Mouse (Mus musculus) neural tube, postnatal 0 days (tissue): ENCODE results near the gene Jund. TPM values are rescaled to one million over a fixed set of nuclear protein-coding genes. Genes with fewer than 3 reads are reported as not detected.

Experiments
- polyA plus RNA-seq: library from polyadenylated mRNA; unstranded; fragments of >200 nt; fragmentation: Nextera tagmentation; extraction: Ambion mirVana; gene quantifications from 2 replicates; pipeline ENCODE4 v1.2.1, GENCODE M21; 2015

Jund gene
- 107 and 140 TPM in 2 replicates for polyA plus RNA-seq

DNA sequence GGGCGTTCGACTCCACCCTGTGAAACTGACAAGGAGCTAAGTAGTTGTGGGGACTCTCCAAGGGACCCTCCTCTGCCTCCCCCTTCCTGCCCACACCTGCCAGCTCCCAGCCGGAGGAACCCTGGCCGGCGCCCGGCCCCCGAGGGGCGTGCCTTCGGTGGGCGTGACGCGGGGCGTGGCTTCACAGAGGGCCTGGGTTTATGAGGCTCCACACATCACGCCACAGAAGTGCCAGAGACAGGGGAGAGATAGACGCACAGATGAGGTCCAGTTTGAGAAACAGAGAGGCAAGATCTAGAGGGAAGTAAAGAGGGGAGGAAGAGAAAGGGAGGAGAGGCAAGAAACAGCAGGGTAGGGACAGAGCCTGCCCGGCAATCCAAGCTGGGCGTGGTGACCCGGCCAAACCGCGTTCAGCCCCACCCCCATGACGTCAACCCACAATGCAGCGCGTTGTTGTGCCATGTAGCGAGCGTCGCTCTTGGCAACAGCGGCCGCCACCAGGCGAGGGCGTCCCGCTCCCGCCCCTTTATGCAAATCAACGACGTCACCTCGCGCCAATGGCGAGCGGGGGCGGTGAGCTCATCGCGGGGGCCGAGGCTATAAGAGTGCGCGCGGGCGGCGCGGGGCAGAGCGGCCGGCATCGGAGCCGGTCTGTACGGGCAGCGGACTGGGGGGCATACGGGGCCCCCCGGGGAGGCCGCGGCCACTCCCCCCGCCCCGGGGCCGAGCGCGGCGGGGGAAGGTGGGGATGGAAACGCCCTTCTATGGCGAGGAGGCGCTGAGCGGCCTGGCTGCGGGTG, at the start of gene Jund:
Gene Jund (plus strand): TSS at position 640 of the 800 bp plus-strand sequence.

DNA sequence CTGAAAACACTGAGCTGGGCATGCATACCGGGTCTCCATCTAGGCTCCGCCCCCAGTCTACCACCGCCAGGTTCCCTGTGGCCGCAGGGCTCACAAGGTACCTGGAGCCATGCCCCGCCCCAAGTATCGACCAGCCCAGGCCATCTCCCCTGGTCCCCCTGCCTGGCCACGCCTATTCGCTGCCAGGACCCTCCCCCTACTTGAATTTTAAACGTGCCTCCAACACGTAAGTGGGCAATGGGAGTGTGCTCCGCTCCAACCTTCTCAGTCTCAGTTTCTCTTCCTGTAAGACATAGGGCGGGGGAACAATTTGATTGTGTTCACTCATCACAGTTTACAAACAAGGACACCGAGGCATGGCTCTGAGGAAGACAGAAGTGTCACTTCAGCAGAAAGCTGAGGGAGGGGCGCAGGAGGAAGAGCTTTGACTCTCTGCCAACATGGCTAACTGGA, 38.5 kb upstream of the Jund start, which contains the start of gene Pgpep1:
Gene Pgpep1 (minus strand): TSS at position 116 of the 453 bp plus-strand sequence.

GRCm38 (mm10) chr8:70673079-70673856, 25.5 kb upstream of the Jund start, which contains the start of gene Lsm4:
Lsm4 (plus strand) TSS chr8:70673248.

DNA sequence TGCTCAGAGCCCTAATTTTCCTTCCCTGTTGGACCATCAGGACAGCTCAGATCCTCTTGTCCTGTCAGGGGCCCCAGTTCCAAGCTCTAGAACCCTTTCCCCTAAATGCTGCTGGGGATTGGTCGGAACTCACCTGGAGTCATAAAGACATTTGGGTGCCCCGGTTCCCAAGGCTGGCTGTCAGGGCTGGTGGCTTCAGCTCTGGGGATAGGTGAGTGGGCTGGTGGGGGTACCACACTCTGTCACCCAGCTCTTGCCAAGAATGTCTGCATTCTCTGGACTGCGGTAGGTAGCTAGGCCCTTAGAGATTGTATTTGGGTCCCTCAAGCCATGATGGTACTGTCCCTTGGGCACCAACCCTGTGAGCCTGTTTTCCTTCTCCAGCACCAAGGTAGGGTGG, 4.5 kb downstream of the Jund start, which contains the start of gene Iqcn:
Gene Iqcn (plus strand): TSS at position 171 of the 400 bp plus-strand sequence.

GRCm38 (mm10) chr8:70718297-70718696, 19.5 kb downstream of the Jund start, which contains the start of gene Gm3336:
Gm3336 (plus strand) TSS chr8:70718543.

GRCm38 (mm10) chr8:70723486-70724210, 24.9 kb downstream of the Jund start, which contains the start of gene Pde4c:
Pde4c (plus strand) TSS chr8:70723720.

Other genes starting within 250 kb of the Jund start
- gene Klhl26, start 222.0 kb upstream of the Jund start, polyA plus RNA-seq = 31.4 and 33.0 TPM in 2 replicates
- 261 and 281 TPM in 2 replicates for gene Tmem59l, start 211.6 kb upstream of the Jund start, polyA plus RNA-seq
- gene Crlf1, start 205.8 kb upstream of the Jund start, polyA plus RNA-seq = 19.6 and 21.2 TPM in 2 replicates
- 212 and 215 TPM in 2 replicates for gene Rex1bd, start 192.2 kb upstream of the Jund start, polyA plus RNA-seq
- 753 and 869 TPM in 2 replicates for gene Uba52, start 188.1 kb upstream of the Jund start, polyA plus RNA-seq
- 305 and 354 TPM in 2 replicates for gene Fkbp8, start 171.2 kb upstream of the Jund start, polyA plus RNA-seq
- gene Kxd1, start 171.0 kb upstream of the Jund start, polyA plus RNA-seq = 52.3 and 54.9 TPM in 2 replicates
- gene Ell, start 159.5 kb upstream of the Jund start, polyA plus RNA-seq = 11.4 and 14.1 TPM in 2 replicates
- gene Isyna1, start 104.6 kb upstream of the Jund start, polyA plus RNA-seq = 113 TPM in 2 replicates
- 221 and 251 TPM in 2 replicates for gene Ssbp4, start 90.1 kb upstream of the Jund start, polyA plus RNA-seq
- gene Lrrc25, start 82.8 kb upstream of the Jund start, polyA plus RNA-seq = 2.3 and 2.5 TPM in 2 replicates
- gene Gdf15, start 66.5 kb upstream of the Jund start, polyA plus RNA-seq = 0.55 and 0.79 TPM in 2 replicates
- gene Pgpep1, start 38.6 kb upstream of the Jund start, polyA plus RNA-seq = 72.8 and 79.8 TPM in 2 replicates
- gene Lsm4, start 25.7 kb upstream of the Jund start, polyA plus RNA-seq = 194 and 204 TPM in 2 replicates
- 0.03 TPM in 1 of 2 replicates, not detected in the other for gene Iqcn, start 4.5 kb downstream of the Jund start, polyA plus RNA-seq
- gene Gm3336, start 19.6 kb downstream of the Jund start, polyA plus RNA-seq = not detected in 2 replicates
- 0.12 and 0.14 TPM in 2 replicates for gene Pde4c, start 24.8 kb downstream of the Jund start, polyA plus RNA-seq
- gene Rab3a, start 55.7 kb downstream of the Jund start, polyA plus RNA-seq = 832 and 885 TPM in 2 replicates
- gene Mpv17l2, start 62.0 kb downstream of the Jund start, polyA plus RNA-seq = 50.0 and 53.0 TPM in 2 replicates
- gene Pik3r2, start 77.8 kb downstream of the Jund start, polyA plus RNA-seq = 81.0 and 96.3 TPM in 2 replicates
- 18.3 and 21.3 TPM in 2 replicates for gene Mast3, start 106.1 kb downstream of the Jund start, polyA plus RNA-seq
- 0.09 and 0.14 TPM in 2 replicates for gene Il12rb1, start 109.5 kb downstream of the Jund start, polyA plus RNA-seq
- gene Arrdc2, start 140.8 kb downstream of the Jund start, polyA plus RNA-seq = 5.3 and 5.8 TPM in 2 replicates
- gene Kcnn1, start 164.3 kb downstream of the Jund start, polyA plus RNA-seq = 9.4 and 10.1 TPM in 2 replicates
- 134 and 163 TPM in 2 replicates for gene Ccdc124, start 175.0 kb downstream of the Jund start, polyA plus RNA-seq
- 5.6 and 5.9 TPM in 2 replicates for gene Slc5a5, start 193.8 kb downstream of the Jund start, polyA plus RNA-seq
- gene Rpl18a, start 198.5 kb downstream of the Jund start, polyA plus RNA-seq = 2,423 and 2,642 TPM in 2 replicates
- gene Map1s, start 207.0 kb downstream of the Jund start, polyA plus RNA-seq = 49.9 and 57.3 TPM in 2 replicates